10 mouse cellular contexts compared by ENCODE assay signal in the genomic region with DNA sequence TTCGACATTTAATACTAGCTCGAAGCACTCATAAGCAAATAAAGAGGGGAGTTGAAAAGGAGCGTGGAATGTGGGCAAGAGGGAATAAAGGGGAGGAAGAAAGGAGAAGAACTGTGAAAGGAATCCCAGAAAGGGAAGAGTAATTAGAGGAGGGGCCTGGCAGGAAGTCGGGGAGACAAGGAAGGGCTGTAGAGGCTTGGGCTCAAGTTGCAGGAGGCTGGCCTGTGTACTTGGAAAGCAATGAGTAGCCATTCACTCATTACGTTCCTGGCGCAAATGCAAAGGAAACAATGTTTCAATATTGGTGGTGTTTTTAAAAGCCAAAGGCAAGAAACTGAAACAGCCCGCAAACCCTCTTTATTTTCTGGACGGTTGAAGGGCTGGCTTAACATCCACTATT.
DNase-seq lines count a peak whose midpoint lies in the region; ATAC-seq lines count a peak whose summit lies in the region.
"Had no signal": no experiment of that assay in that cellular context is flagged by ENCODE, and none has a peak within 500 bp of the region (broad histone marks: within the 10 kb centered on the region; RNA-seq: fewer than 3 reads in every experiment).

No protein-coding gene starts in this region.

- H3K9ac ChIP-seq in hindbrain, embryonic 13.5 days = no peak overlapping the region
- no peak overlapping the region for H3K9ac ChIP-seq in embryonic facial prominence, embryonic 13.5 days

- peaks cover 41% of the 10 kb centered on the region for H3K4me1 ChIP-seq in hindbrain, embryonic 10.5 days (replicated peaks)
- H3K4me1 ChIP-seq in hindbrain, embryonic 13.5 days (replicated peaks) = peaks cover 14% of the 10 kb centered on the region
- peaks cover 43% of the 10 kb centered on the region for H3K4me1 ChIP-seq in embryonic facial prominence, embryonic 13.5 days

- no peak overlapping the region for H3K4me3 ChIP-seq in hindbrain, embryonic 10.5 days
- H3K4me3 ChIP-seq in hindbrain, embryonic 13.5 days = no peak overlapping the region
- H3K4me3 ChIP-seq in embryonic facial prominence, embryonic 13.5 days = no peak overlapping the region

- intact Hi-C loops in gastrocnemius, postnatal 14 days (cut with DNase I; ENCODE audit: low total_unique reads) = no loop called here

- no peak for ATAC-seq in hindbrain, embryonic 13.5 days (ENCODE audit: low FRiP score)
- ATAC-seq in embryonic facial prominence, embryonic 13.5 days (ENCODE audit: insufficient number of reproducible peaks, insufficient read depth, low FRiP score, low TSS enrichment, low read depth) = no peak
- ATAC-seq: intestine, embryonic 16.5 days had no signal

- no peaks in the 10 kb centered on the region for H3K36me3 ChIP-seq in hindbrain, embryonic 10.5 days
- H3K36me3 ChIP-seq in hindbrain, embryonic 13.5 days = no peaks in the 10 kb centered on the region
- H3K36me3 ChIP-seq in embryonic facial prominence, embryonic 13.5 days = 0 out of 2 replicates have a peak, but pooled peaks cover 4% of the 10 kb centered on the region

- no peak overlapping the region for H3K4me2 ChIP-seq in hindbrain, embryonic 13.5 days
- peak overlapping the region; percentile 28 for H3K4me2 ChIP-seq in embryonic facial prominence, embryonic 13.5 days

- H3K27me3 ChIP-seq in hindbrain, embryonic 10.5 days (ENCODE audit: insufficient read depth, poor library complexity, severe bottlenecking) = no peaks in the 10 kb centered on the region
- H3K27me3 ChIP-seq in hindbrain, embryonic 13.5 days = no peaks in the 10 kb centered on the region
- no peaks in the 10 kb centered on the region for H3K27me3 ChIP-seq in embryonic facial prominence, embryonic 13.5 days

- 25% methylated on average over 8 of the region's 8 CpGs for WGBS in hindbrain, embryonic 10.5 days
- WGBS in hindbrain, embryonic 13.5 days = 22% methylated on average over 8 of the region's 8 CpGs
- WGBS in embryonic facial prominence, embryonic 13.5 days = 14% methylated on average over 8 of the region's 8 CpGs

- no peak for DNase-seq in hindbrain, embryonic 10.5 days (ENCODE audit: low spot score)
- DNase-seq in R1 (ENCODE audit: low read depth, low spot score) = peak; percentile 10
- DNase-seq in gastrocnemius, postnatal 14 days = peak; percentile 41
- no peak for DNase-seq in cerebellum, adult 9-11 months
- DNase-seq in urinary bladder, postnatal 25 days (ENCODE audit: low spot score) = no peak
- no peak for DNase-seq in layer of hippocampus, postnatal 25 days (ENCODE audit: extremely low spot score in 1 of 2, low spot score in 1 of 2)
- DNase-seq: retina, postnatal 1 day had no signal

- H3K27ac ChIP-seq in hindbrain, embryonic 10.5 days = 0 out of 2 replicates have a peak overlapping the region, but pooled peaks have one; percentile 53
- no peak overlapping the region for H3K27ac ChIP-seq in hindbrain, embryonic 13.5 days
- H3K27ac ChIP-seq in embryonic facial prominence, embryonic 13.5 days = peak overlapping the region; percentile 28

- no peaks in the 10 kb centered on the region for H3K9me3 ChIP-seq in hindbrain, embryonic 10.5 days
- no peaks in the 10 kb centered on the region for H3K9me3 ChIP-seq in hindbrain, embryonic 13.5 days
- H3K9me3 ChIP-seq in embryonic facial prominence, embryonic 13.5 days = no peaks in the 10 kb centered on the region

Comparison
In these comparisons a context has a peak if more than half of its experiments do, and no peak if none do; other contexts are left out.
1. DNase-seq: peak in R1 (single experiment) and gastrocnemius, postnatal 14 days (single experiment); none in hindbrain, embryonic 10.5 days (single experiment), cerebellum, adult 9-11 months (single experiment), urinary bladder, postnatal 25 days (single experiment) and layer of hippocampus, postnatal 25 days (0 of 2).